Mouse (Mus musculus) cerebellum, adult 2 months (tissue): Measurements from ENCODE around the gene Il2rb. TPM values are rescaled to one million over a fixed set of nuclear protein-coding genes. Genes with fewer than 3 reads are reported as not detected.

Experiments used
- DNase-seq, 2 experiments: peaks; one replicate each; pipeline ENCODE4 v3.0.0; 2021
- H3K27ac ChIP-seq: fragments of 200-500 bp; 2 replicates; pipeline ENCODE4 v1.5.1; 2012; ENCODE audit warnings: low read length, control low read depth, inconsistent platforms; ENCODE audit not compliant: insufficient read depth
- H3K27me3 ChIP-seq: fragments of 200-500 bp; 2 replicates; pipeline ENCODE4 v1.6.1; 2012; ENCODE audit warnings: inconsistent platforms, mild to moderate bottlenecking, low read length, moderate library complexity; ENCODE audit not compliant: control insufficient read depth, insufficient read depth
- H3K4me1 ChIP-seq: fragments of 200-500 bp; 2 replicates; pipeline ENCODE4 v1.6.1; 2011; ENCODE audit warnings: low read length; ENCODE audit not compliant: control insufficient read depth, insufficient read depth
- H3K4me3 ChIP-seq: fragments of 200-500 bp; replicated peaks from 2 replicates; pipeline ENCODE3; 2011; ENCODE audit warnings: mild to moderate bottlenecking, low read depth, low read length, control low read depth; ENCODE audit not compliant: insufficient read depth
- CTCF ChIP-seq: fragments of 200-500 bp; IDR thresholded peaks from 2 replicates; pipeline ENCODE4 v1.5.1; 2011; ENCODE audit warnings: low read depth, mild to moderate bottlenecking, control low read depth, low read length, moderate library complexity, borderline replicate concordance; ENCODE audit not compliant: insufficient read depth
- POLR2A ChIP-seq: fragments of 200-500 bp; IDR thresholded peaks from 2 replicates; pipeline ENCODE4 v1.6.1; 2011; ENCODE audit warnings: low read length, control low read depth, borderline replicate concordance; ENCODE audit not compliant: insufficient read depth
- WGBS: fragments of 180-500 bp; shearing (Covaris S2); methylation state at CpG from one replicate; pipeline ENCODE4 v1.1.7; 2018; 5-methylcytosine and 5-hydroxymethylcytosine counted together
- polyA plus RNA-seq: library from polyadenylated mRNA; depleted of rRNA; stranded (reverse); fragments of >200 nt; gene quantifications from 2 replicates; pipeline ENCODE4 v1.2.3, GENCODE M21; 2012

Il2rb gene
- polyA plus RNA-seq, 1 experiment, result 0.10 TPM

DNA sequence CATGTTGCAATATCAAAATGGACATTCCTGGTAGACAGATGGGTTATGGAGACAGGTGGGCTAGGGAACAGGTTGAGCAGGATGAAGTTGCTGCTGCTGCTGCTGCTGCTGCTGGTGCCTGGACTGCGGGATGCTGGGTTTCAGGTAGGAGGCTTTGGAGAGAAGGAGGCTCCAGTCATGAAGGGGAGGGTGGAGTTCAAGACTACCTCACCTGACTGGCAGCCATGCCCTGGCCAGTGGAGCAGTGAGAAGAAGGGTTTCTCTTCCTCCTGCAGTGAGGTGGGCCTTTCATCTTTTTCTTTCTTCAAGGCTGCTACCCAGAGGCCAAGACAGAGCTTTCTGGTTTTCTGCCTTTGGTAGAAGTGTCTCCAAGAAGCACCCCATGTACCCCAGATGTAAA lies 18.2 kb downstream of the Il2rb start:
- H3K4me3 ChIP-seq, result no peak overlapping the region
- WGBS, result 100% methylated on average over 1 of the region's 1 CpGs
- no peak overlapping the region for H3K27ac ChIP-seq
- H3K27me3 ChIP-seq, result no peaks in the 10 kb centered on the region
- no peak for DNase-seq
- H3K4me1 ChIP-seq, result peaks cover 40% of the 10 kb centered on the region
- TF ChIP-seq POLR2A (no peak), CTCF (no peak)

DNA sequence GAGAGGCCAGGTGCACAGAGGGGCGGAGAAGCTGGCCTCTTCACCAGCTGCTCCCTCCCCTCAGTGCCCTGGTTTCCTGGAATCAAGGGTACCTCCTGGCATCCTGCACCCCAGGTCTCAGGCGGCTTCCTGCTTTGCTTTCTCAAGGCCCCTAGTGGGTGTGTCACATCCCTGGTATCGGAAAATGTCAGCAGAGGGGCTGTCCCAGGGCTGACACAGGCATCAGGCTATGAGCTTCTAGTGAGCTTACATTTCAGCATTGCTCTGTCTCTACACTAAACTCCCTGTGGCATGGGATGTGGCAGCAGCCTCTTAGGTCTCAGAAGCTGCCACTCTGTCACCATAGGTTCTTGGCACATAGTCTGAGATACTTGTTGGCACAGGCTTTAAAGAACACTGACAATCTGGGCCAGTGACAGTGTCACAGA lies 19.5 kb downstream of the Il2rb start:
- H3K4me3 ChIP-seq, result no peak overlapping the region
- TF ChIP-seq CTCF, result no peak
- TF ChIP-seq POLR2A, result no peak
- DNase-seq, result peak in 1 of 2 experiments; percentile 66
- no peak overlapping the region for H3K27ac ChIP-seq
- H3K27me3 ChIP-seq, result no peaks in the 10 kb centered on the region
- 58% methylated on average over 3 of the region's 3 CpGs for WGBS
- peaks cover 27% of the 10 kb centered on the region for H3K4me1 ChIP-seq

DNA sequence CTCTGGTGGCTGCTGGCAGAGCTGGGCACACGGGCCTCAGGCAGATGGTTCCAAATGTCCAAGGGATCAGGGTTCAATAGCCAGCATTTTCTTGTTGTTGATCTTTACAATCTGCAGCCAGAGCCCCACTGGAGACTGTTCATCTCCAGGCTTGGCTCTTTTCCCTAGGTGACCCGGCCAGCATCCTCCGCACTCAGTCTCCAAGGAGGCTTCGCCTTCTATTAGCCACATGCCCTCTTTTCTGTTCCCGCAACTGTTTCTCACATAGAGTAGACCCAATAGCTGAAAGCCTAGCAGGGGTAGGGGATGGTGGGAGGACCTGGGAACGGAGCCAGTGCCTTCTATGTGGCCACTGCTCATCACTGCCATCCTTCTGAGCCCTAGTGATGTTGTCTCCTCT lies 21.6 kb downstream of the Il2rb start:
- DNase-seq, result peak in 1 of 2 experiments; percentile 61
- H3K27me3 ChIP-seq, result no peaks in the 10 kb centered on the region
- H3K27ac ChIP-seq, result no peak overlapping the region
- 13% methylated on average over 6 of the region's 6 CpGs for WGBS
- TF ChIP-seq CTCF (no peak), POLR2A (no peak)
- H3K4me3 ChIP-seq, result no peak overlapping the region
- H3K4me1 ChIP-seq, result peaks cover 21% of the 10 kb centered on the region

DNA sequence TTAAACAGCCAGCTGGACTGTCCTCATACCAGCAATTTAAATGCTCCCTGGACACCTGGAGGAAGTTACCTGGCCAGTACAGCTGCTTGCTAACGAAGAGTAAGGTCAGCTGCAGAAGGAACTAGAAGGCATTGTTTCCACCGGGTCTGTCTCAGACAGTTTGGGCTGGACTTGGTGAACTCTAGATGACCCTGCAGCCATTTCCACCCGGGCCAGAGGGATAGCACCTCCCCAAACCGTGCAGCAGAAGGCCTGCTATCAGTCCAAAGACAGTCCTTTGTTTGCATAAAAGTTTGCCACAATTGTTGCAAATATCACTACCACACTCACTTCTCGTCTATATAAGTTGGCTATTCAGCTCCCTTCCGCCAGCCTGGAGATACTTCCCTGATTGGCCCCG lies 23.2 kb downstream of the Il2rb start:
- DNase-seq, result no peak
- peaks cover 24% of the 10 kb centered on the region for H3K4me1 ChIP-seq
- no peak for TF ChIP-seq POLR2A
- no peak overlapping the region for H3K4me3 ChIP-seq
- no peak overlapping the region for H3K27ac ChIP-seq
- WGBS, result 79% methylated on average over 7 of the region's 7 CpGs
- H3K27me3 ChIP-seq, result no peaks in the 10 kb centered on the region

DNA sequence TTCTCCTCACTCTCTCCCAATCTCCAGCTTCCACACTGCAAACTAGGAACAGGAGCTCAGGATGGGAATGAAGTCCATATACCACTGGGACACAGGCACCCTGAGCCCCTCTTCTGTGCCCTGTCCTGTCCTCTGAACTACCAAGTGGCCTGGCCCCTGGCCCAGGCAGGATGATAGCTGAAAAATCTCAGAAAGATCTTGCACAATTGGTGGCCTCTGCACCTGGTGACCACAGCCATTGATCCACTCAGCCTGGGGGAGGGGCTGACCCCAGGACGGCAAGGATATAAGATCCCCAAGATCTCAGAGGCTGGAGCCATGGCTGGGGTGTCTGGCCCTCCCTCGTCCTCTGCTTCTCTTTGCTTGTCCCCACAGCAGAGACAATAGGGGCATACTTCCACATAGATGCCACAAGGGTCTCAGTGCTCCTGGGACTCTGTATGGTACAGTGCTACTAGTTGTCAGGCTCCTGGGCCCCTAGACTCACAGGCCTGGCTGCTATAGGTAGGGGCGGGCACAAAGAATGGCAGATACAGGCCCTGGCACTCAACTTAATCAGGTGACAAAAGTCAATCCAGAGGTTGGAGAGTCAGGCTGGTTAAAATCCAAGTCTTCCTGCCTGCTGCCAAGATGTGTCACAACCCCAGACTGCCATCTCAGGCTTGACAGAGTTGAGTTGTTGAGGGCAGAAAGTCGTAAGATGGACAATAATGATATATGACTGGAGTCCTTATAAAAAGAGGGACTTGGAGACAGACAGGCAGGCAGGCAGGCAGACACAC lies 24.4 kb downstream of the Il2rb start:
- no peak for TF ChIP-seq POLR2A
- no peak for TF ChIP-seq CTCF
- no peak for DNase-seq
- no peak overlapping the region for H3K4me3 ChIP-seq
- no peak overlapping the region for H3K27ac ChIP-seq
- no peaks in the 10 kb centered on the region for H3K27me3 ChIP-seq
- 80% methylated on average over 4 of the region's 4 CpGs for WGBS
- H3K4me1 ChIP-seq, result peaks cover 20% of the 10 kb centered on the region

DNA sequence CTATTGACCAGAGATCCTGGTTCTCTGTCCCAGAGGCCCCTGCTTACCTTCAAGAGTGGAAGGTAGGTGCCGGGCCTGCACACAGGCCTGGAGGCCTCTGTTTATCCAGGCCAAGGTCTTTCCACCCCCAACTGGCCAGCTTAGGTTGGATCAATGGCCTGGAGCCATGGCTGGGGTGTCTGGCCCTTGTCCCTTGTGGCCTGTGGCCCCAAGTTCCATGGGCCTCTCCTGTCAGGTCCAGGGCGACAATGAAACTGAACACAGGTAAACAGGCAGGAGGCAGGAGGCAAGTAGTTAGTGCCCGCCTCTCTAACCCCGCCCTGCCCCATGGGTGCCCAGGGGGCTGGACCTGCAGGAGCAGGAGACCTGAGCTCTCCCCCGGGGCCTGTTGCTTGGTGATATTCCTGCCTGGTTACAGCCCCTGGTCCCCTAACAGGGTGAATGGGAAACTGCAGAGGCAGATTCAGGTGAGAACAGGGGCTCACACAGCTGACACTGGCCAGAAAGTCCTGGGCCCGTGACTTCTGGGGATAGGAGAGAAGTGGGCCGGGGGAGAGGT lies 26.6 kb downstream of the Il2rb start, which contains the start of gene Tmprss6:
Gene Tmprss6, minus strand, starts transcription at position 256 of the 559 bp plus-strand sequence.
- DNase-seq, result no peak
- TF ChIP-seq POLR2A (no peak), CTCF (no peak)
- Histone ChIP-seq H3K4me3 (no peak within 1 kb of the TSS), H3K27me3 (no peaks in the 10 kb centered on the region), H3K27ac (no peak within 1 kb of the TSS), H3K4me1 (peaks cover 9% of the 10 kb centered on the region)
- WGBS, result 97% methylated on average over 7 of the region's 7 CpGs

DNA sequence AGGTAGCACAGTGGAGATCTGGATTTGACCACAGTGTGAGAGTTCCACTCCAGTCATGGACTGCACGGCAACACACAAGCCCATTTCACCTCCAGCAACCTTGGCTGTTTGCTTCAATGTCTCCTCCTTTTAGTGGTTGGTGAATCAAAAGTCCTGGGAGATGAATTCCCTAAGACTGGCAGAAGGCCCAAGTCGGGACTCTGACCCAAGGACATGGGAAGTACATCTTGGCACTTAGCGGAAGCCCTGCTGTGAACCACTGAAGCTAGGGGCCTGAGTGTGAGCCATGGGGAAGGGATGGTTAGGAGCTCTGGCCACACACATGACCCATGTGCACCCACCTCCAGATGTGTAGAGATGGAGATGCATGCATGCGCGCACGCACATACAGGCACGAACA lies 27.5 kb downstream of the Il2rb start:
- peaks cover 3% of the 10 kb centered on the region; the same call in 1 of the 2 replicates for H3K4me1 ChIP-seq
- TF ChIP-seq CTCF (no peak), POLR2A (no peak)
- WGBS, result 72% methylated on average over 7 of the region's 7 CpGs
- no peak for DNase-seq
- no peak overlapping the region for H3K27ac ChIP-seq
- no peaks in the 10 kb centered on the region for H3K27me3 ChIP-seq
- no peak overlapping the region for H3K4me3 ChIP-seq

DNA sequence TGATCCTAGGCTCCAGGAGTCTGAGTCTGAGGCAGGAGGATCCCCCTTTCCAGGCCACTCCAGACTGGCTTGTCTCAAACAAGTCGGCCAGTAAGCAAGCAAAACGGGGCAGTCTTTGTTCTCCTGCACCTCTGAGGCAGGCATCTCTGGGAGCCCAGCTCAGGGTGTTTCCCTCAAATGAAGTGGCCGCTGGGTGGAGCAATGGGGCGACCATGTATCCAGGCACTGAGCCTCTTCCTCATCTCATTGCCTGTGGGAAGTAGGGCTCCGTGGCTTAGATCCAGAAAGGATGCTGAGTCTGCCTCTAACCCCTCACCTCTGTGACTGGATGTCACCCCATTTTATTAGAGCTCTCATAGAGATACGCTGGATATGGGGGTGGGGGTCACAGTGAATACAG lies 28.3 kb downstream of the Il2rb start:
- no peaks in the 10 kb centered on the region for H3K27me3 ChIP-seq
- H3K4me3 ChIP-seq, result no peak overlapping the region
- no peak for TF ChIP-seq CTCF
- TF ChIP-seq POLR2A, result no peak
- DNase-seq, result no peak
- no peak overlapping the region for H3K27ac ChIP-seq
- peaks cover 3% of the 10 kb centered on the region; the same call in 1 of the 2 replicates for H3K4me1 ChIP-seq
- 65% methylated on average over 6 of the region's 6 CpGs for WGBS
